Mouse (Mus musculus) erythroid progenitor cell, adult 5-6 weeks (primary cell): ENCODE data around the gene Vps33b. TPM values are rescaled to one million over a fixed set of nuclear protein-coding genes. Genes with fewer than 3 reads are reported as not detected.

Experiments used
- total RNA-seq, 2 experiments: library from RNA; stranded (forward) in 1 of 2; stranded (reverse) in 1 of 2; fragments of 150-400 nt in 1 of 2; fragments of 186-747, 209-891 nt in 1 of 2; gene quantifications; 2 replicates each; pipeline versions ENCODE4 v1.2.3 to v1.2.4; 2015 to 2017; ENCODE audit warnings: low replicate concordance in 2 of 2

The Vps33b gene
- total RNA-seq, 2 experiments from 2014 or later, result 4.9 to 28.5 TPM

Other genes starting within 250 kb of the Vps33b start
- gene Zfp710, start 244.8 kb upstream of the Vps33b start, total RNA-seq (2015; ENCODE audit: low replicate concordance), result 5.4 and 10.9 TPM in 2 replicates
- gene Zfp710, start 244.8 kb upstream of the Vps33b start, total RNA-seq (2017; ENCODE audit: low replicate concordance), result 2.4 and 3.6 TPM in 2 replicates
- 11.7 and 45.8 TPM in 2 replicates for gene Idh2, start 154.3 kb upstream of the Vps33b start, total RNA-seq (2015; ENCODE audit: low replicate concordance)
- 14.7 and 16.7 TPM in 2 replicates for gene Idh2, start 154.3 kb upstream of the Vps33b start, total RNA-seq (2017; ENCODE audit: low replicate concordance)
- gene Sema4b, start 82.8 kb upstream of the Vps33b start, total RNA-seq (2015; ENCODE audit: low replicate concordance), result 106 and 122 TPM in 2 replicates
- gene Sema4b, start 82.8 kb upstream of the Vps33b start, total RNA-seq (2017; ENCODE audit: low replicate concordance), result 105 and 126 TPM in 2 replicates
- 69.2 and 73.8 TPM in 2 replicates for gene Cib1, start 36.8 kb upstream of the Vps33b start, total RNA-seq (2015; ENCODE audit: low replicate concordance)
- gene Cib1, start 36.8 kb upstream of the Vps33b start, total RNA-seq (2017; ENCODE audit: low replicate concordance), result 70.2 and 70.4 TPM in 2 replicates
- 1.3 and 5.4 TPM in 2 replicates for gene Gdpgp1, start 36.8 kb upstream of the Vps33b start, total RNA-seq (2015; ENCODE audit: low replicate concordance)
- 0.08 and 0.64 TPM in 2 replicates for gene Gdpgp1, start 36.8 kb upstream of the Vps33b start, total RNA-seq (2017; ENCODE audit: low replicate concordance)
- gene Ttll13, start 23.3 kb upstream of the Vps33b start, total RNA-seq (2015; ENCODE audit: low replicate concordance), result 2.9 TPM in 1 of 2 replicates, not detected in the other
- gene Ttll13, start 23.3 kb upstream of the Vps33b start, total RNA-seq (2017; ENCODE audit: low replicate concordance), result not detected in 2 replicates
- gene Ngrn, start 8.4 kb upstream of the Vps33b start, total RNA-seq (2015; ENCODE audit: low replicate concordance), result 28.8 and 31.9 TPM in 2 replicates
- gene Ngrn, start 8.4 kb upstream of the Vps33b start, total RNA-seq (2017; ENCODE audit: low replicate concordance), result 10.1 and 18.8 TPM in 2 replicates
- 893 and 1,097 TPM in 2 replicates for gene Prc1, start 24.8 kb downstream of the Vps33b start, total RNA-seq (2015; ENCODE audit: low replicate concordance)
- 1,788 and 2,160 TPM in 2 replicates for gene Prc1, start 24.8 kb downstream of the Vps33b start, total RNA-seq (2017; ENCODE audit: low replicate concordance)
- 3.8 and 12.6 TPM in 2 replicates for gene Rccd1, start 54.8 kb downstream of the Vps33b start, total RNA-seq (2015; ENCODE audit: low replicate concordance)
- 1.1 and 6.3 TPM in 2 replicates for gene Rccd1, start 54.8 kb downstream of the Vps33b start, total RNA-seq (2017; ENCODE audit: low replicate concordance)
- 1.4 and 2.5 TPM in 2 replicates for gene Unc45a, start 71.4 kb downstream of the Vps33b start, total RNA-seq (2015; ENCODE audit: low replicate concordance)
- gene Unc45a, start 71.4 kb downstream of the Vps33b start, total RNA-seq (2017; ENCODE audit: low replicate concordance), result 2.2 and 14.5 TPM in 2 replicates
- gene Hddc3, start 73.5 kb downstream of the Vps33b start, total RNA-seq (2015; ENCODE audit: low replicate concordance), result 1.3 and 24.9 TPM in 2 replicates
- gene Hddc3, start 73.5 kb downstream of the Vps33b start, total RNA-seq (2017; ENCODE audit: low replicate concordance), result 4.4 TPM in 1 of 2 replicates, not detected in the other
- gene Man2a2, start 101.7 kb downstream of the Vps33b start, total RNA-seq (2015; ENCODE audit: low replicate concordance), result 6.5 and 13.0 TPM in 2 replicates
- 5.1 and 7.8 TPM in 2 replicates for gene Man2a2, start 101.7 kb downstream of the Vps33b start, total RNA-seq (2017; ENCODE audit: low replicate concordance)
- gene Fes, start 118.3 kb downstream of the Vps33b start, total RNA-seq (2015; ENCODE audit: low replicate concordance), result 31.0 and 53.2 TPM in 2 replicates
- 9.1 and 17.2 TPM in 2 replicates for gene Fes, start 118.3 kb downstream of the Vps33b start, total RNA-seq (2017; ENCODE audit: low replicate concordance)
- gene Furin, start 135.8 kb downstream of the Vps33b start, total RNA-seq (2015; ENCODE audit: low replicate concordance), result 22.7 and 51.1 TPM in 2 replicates
- gene Furin, start 135.8 kb downstream of the Vps33b start, total RNA-seq (2017; ENCODE audit: low replicate concordance), result 24.6 and 28.2 TPM in 2 replicates